In the genomic region with DNA sequence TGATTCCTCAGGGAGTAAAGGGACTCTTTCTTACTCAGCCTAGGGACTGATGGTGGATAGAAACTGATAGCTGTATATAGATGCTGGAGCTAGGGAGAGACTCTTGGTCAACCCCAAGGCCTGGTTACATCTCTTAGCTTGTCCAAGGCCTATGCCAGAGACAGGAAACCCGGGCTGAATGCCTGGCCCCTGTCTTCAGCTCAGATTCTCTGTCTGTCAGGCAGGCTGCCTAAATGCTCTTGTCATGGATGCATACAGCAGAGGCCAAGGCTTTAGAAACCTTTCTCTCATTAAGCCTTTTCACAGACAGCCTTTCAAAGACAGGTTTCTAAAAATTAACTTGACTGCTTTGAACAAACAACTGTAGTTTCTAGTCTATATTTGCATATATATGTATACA, we compare ENCODE assay signal across 13 mouse cellular contexts.
"Had no signal": no experiment of that assay in that cellular context is flagged by ENCODE, and none has a peak within 500 bp of the region (broad histone marks: within the 10 kb centered on the region; RNA-seq: fewer than 3 reads in every experiment).

No protein-coding gene starts in this region.

- H3K4me3 ChIP-seq: midbrain, embryonic 13.5 days had no signal

- H3K27ac ChIP-seq: kidney, postnatal 0 days; liver, embryonic 14.5 days; midbrain, embryonic 13.5 days; stomach, postnatal 0 days had no signal

- H3K36me3 ChIP-seq: midbrain, embryonic 13.5 days had no signal

- H3K9me3 ChIP-seq: midbrain, embryonic 13.5 days had no signal

- DNase-seq: kidney, adult 9 months; kidney, postnatal 36 days; layer of hippocampus, adult 9-11 months; layer of hippocampus, postnatal 36 days; liver; lung, adult 18-20 months; right cerebral cortex, adult 18-20 months; right cerebral cortex, postnatal 25 days; thymus, postnatal 14 days had no signal

- ATAC-seq: midbrain, embryonic 13.5 days had no signal

- H3K9ac ChIP-seq: liver, embryonic 14.5 days; midbrain, embryonic 13.5 days had no signal

- H3K4me2 ChIP-seq: midbrain, embryonic 13.5 days had no signal
